Mouse (Mus musculus) brain, adult 10 weeks (tissue): ENCODE results near the gene Dmrt2. TPM values are rescaled to one million over a fixed set of nuclear protein-coding genes. Genes with fewer than 3 reads are reported as not detected.

Experiments used
- polyA plus RNA-seq: library from polyadenylated mRNA; stranded (reverse); fragments of 350-450 nt; fragmentation: Illumina TruSeq; extraction: RNeasy Lipid Tissue Mini Kit (QIAGEN cat#74804); gene quantifications from one replicate; pipeline ENCODE4 v1.2.3, GENCODE M21; 2015; ENCODE audit warnings: low read depth, low replicate concordance

The Dmrt2 gene
- polyA plus RNA-seq: 0.68 TPM

GRCm38 (mm10) chr19:25672101-25672950, at the start of gene Dmrt2:
TSS of gene Dmrt2 (plus strand) at chr19:25672411.

Other genes starting within 250 kb of the Dmrt2 start
- not detected for gene Dmrt1, start 166.8 kb upstream of the Dmrt2 start, polyA plus RNA-seq
- gene Dmrt3, start 62.1 kb upstream of the Dmrt2 start, polyA plus RNA-seq: not detected